8 mouse cellular contexts compared by ENCODE assay signal in the genomic region with DNA sequence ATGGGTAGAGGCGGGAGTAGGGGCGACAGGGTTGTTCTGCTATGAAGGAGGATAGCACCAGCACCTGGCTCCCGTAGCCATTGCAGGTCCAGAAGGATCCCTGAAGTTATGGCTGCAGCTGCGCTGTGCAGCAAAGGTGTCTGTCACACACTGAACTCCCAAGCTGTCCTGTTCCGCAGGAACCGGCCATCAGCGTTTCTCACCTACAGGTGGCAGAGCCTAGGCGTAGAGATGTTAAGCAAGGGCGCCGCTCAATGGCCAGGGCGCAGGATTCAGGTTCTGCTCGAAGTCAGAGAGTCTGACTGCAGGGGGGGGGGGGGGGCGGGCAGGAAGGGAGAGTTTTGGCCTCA.
A peak's percentile ranks its signal among the peaks of the same experiment; 100 is the strongest.
DNase-seq lines count a peak whose midpoint lies in the region; ATAC-seq and TF ChIP-seq lines count a peak whose summit lies in the region.

No protein-coding gene starts in this region.

- H3K27ac ChIP-seq in forebrain, embryonic 10.5 days = peak overlapping the region; percentile 22; the same call in 1 of the 2 replicates
- H3K27ac ChIP-seq in limb, embryonic 11.5 days (replicated peaks; ENCODE audit: low read depth, low read length) = no peak overlapping the region
- H3K27ac ChIP-seq in neural tube, embryonic 13.5 days (replicated peaks) = no peak overlapping the region
- no peak overlapping the region for H3K27ac ChIP-seq in kidney, adult 2 months (ENCODE audit: insufficient read depth, low read depth, low read length)

- peak overlapping the region; percentile 44 for H3K4me3 ChIP-seq in forebrain, embryonic 10.5 days
- H3K4me3 ChIP-seq in limb, embryonic 11.5 days (ENCODE audit: low read depth, low read length) = no peak overlapping the region
- H3K4me3 ChIP-seq in neural tube, embryonic 13.5 days = peak overlapping the region; percentile 28
- H3K4me3 ChIP-seq in kidney, adult 2 months (ENCODE audit: insufficient read depth, low read depth, low read length) = no peak overlapping the region

- 5% methylated on average over 12 of the region's 13 CpGs for WGBS in forebrain, embryonic 10.5 days
- 7% methylated on average over 13 of the region's 13 CpGs for WGBS in limb, embryonic 11.5 days
- WGBS in neural tube, embryonic 13.5 days = 7% methylated on average over 12 of the region's 13 CpGs
- WGBS in kidney, adult 2 months = 62% methylated on average over 13 of the region's 13 CpGs

- no peak overlapping the region for H3K9ac ChIP-seq in limb, embryonic 11.5 days (ENCODE audit: low read length)
- peak overlapping the region; percentile 22; the same call in 1 of the 2 replicates for H3K9ac ChIP-seq in neural tube, embryonic 13.5 days

- DNase-seq in kidney, postnatal 10 days = peak; percentile 20
- no peak for DNase-seq in kidney, postnatal 36 days
- no peak for DNase-seq in forebrain, embryonic 10.5 days (ENCODE audit: extremely low spot score, low spot score)
- peak; percentile 48 for DNase-seq in limb, embryonic 11.5 days (ENCODE audit: low spot score)
- DNase-seq in frontal cortex, postnatal 14 days (ENCODE audit: low spot score in 2 of 2) = no peak
- DNase-seq in kidney, adult 2 months = no peak
- DNase-seq in kidney, adult 8-10 months = no peak

- peak overlapping the region; percentile 39 for H3K4me2 ChIP-seq in limb, embryonic 11.5 days (ENCODE audit: low read depth, severe bottlenecking)
- peak overlapping the region; percentile 52 for H3K4me2 ChIP-seq in neural tube, embryonic 13.5 days

- H3K36me3 ChIP-seq in forebrain, embryonic 10.5 days (replicated peaks) = no peaks in the 10 kb centered on the region
- H3K36me3 ChIP-seq in limb, embryonic 11.5 days (ENCODE audit: control insufficient read depth, insufficient read depth, low read length) = no peaks in the 10 kb centered on the region
- no peaks in the 10 kb centered on the region for H3K36me3 ChIP-seq in neural tube, embryonic 13.5 days
- no peaks in the 10 kb centered on the region for H3K36me3 ChIP-seq in kidney, adult 2 months (ENCODE audit: control insufficient read depth, insufficient read depth, low read length)

- H3K9me3 ChIP-seq in forebrain, embryonic 10.5 days = no peaks in the 10 kb centered on the region
- H3K9me3 ChIP-seq in limb, embryonic 11.5 days (ENCODE audit: control insufficient read depth, low read length) = no peaks in the 10 kb centered on the region
- H3K9me3 ChIP-seq in neural tube, embryonic 13.5 days = no peaks in the 10 kb centered on the region

- ATAC-seq in limb, embryonic 11.5 days (ENCODE audit: insufficient number of reproducible peaks, low FRiP score, low TSS enrichment, low read depth) = peak; percentile 51; the same call in 1 of the 2 replicates
- ATAC-seq in neural tube, embryonic 13.5 days (ENCODE audit: low read depth) = peak; percentile 2; the same call in 1 of the 2 replicates

- no peak for TF ChIP-seq POLR2A in kidney, adult 2 months (IDR thresholded peaks at IDR 0.05; ENCODE audit: low read depth, low read length)

- peaks cover 98% of the 10 kb centered on the region for H3K27me3 ChIP-seq in forebrain, embryonic 10.5 days (ENCODE audit: poor library complexity, severe bottlenecking)
- peaks cover 69% of the 10 kb centered on the region for H3K27me3 ChIP-seq in limb, embryonic 11.5 days (ENCODE audit: control insufficient read depth, insufficient read depth, low read length)
- peaks cover 74% of the 10 kb centered on the region for H3K27me3 ChIP-seq in neural tube, embryonic 13.5 days
- peaks cover 2% of the 10 kb centered on the region; the same call in 1 of the 2 replicates for H3K27me3 ChIP-seq in kidney, adult 2 months (replicated peaks; ENCODE audit: control insufficient read depth, insufficient read depth, low read length)

- H3K4me1 ChIP-seq in forebrain, embryonic 10.5 days = peaks cover 31% of the 10 kb centered on the region
- peaks cover 6% of the 10 kb centered on the region for H3K4me1 ChIP-seq in limb, embryonic 11.5 days (ENCODE audit: control insufficient read depth, insufficient read depth, low read length)
- peaks cover 17% of the 10 kb centered on the region for H3K4me1 ChIP-seq in neural tube, embryonic 13.5 days (replicated peaks)
- H3K4me1 ChIP-seq in kidney, adult 2 months (ENCODE audit: control insufficient read depth, insufficient read depth, low read length) = no peaks in the 10 kb centered on the region

- no peak for TF ChIP-seq CTCF in kidney, adult 2 months (conservative IDR thresholded peaks at IDR 0.05; ENCODE audit: insufficient read depth, insufficient read length, low read depth, low read length)

Comparison
In these comparisons a context has a peak if more than half of its experiments do, and no peak if none do; other contexts are left out.
1. DNase-seq: peak in kidney, postnatal 10 days (single experiment) and limb, embryonic 11.5 days (single experiment); none in kidney, postnatal 36 days (0 of 2), forebrain, embryonic 10.5 days (single experiment), frontal cortex, postnatal 14 days (0 of 2), kidney, adult 2 months (single experiment) and kidney, adult 8-10 months (0 of 2).
2. H3K4me3 ChIP-seq: peak in forebrain, embryonic 10.5 days (single experiment) and neural tube, embryonic 13.5 days (single experiment); none in limb, embryonic 11.5 days (single experiment) and kidney, adult 2 months (single experiment).